Mouse (Mus musculus) lung, adult 2 months (tissue): ENCODE measurements around the gene Bcl2l14.

Experiments
- CTCF ChIP-seq: fragments of 200-500 bp; IDR thresholded peaks from 2 replicates; pipeline ENCODE4 v1.5.1; 2011; ENCODE audit warnings: mild to moderate bottlenecking, low read length, control low read depth; ENCODE audit not compliant: insufficient read depth
- POLR2A ChIP-seq: fragments of 200-500 bp; IDR thresholded peaks from 2 replicates; pipeline ENCODE4 v1.6.1; 2011; ENCODE audit warnings: low read depth, mild to moderate bottlenecking, control low read depth, low read length, borderline replicate concordance; ENCODE audit errors: extremely low read depth

GRCm38 (mm10) chr6:134396018-134396417 is at the start of gene Bcl2l14:
- TF ChIP-seq POLR2A (no peak), CTCF (no peak)
